Mouse (Mus musculus): ENCODE data around the gene Znrf2. TPM values are rescaled to one million over a fixed set of nuclear protein-coding genes. Genes with fewer than 3 reads are reported as not detected.
A peak's percentile ranks its signal among the peaks of the same experiment; 100 is the strongest.
"Not testable (repeated sequence)": the region's sequence is repeated elsewhere in the genome, so short reads cannot be mapped to it uniquely, and the experiment has no call there.

The Znrf2 gene
- polyA plus RNA-seq, 1 experiment from 2014 or later, result 3.4 TPM

DNA sequence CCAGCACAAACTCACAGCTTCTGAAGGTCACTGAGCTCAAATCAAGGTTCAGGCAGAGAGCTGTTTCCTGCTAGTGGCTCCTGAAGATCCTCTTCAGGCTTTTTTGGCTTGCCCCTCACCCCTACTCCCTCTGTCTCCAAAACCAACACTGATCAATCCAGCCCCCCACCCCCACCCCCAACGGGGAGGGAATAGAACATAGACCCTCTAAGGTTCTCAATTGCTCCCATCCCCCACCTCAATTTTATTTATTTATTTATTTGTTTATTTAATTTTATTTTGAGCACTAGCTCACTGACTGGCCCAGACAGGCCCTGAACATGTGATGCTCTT lies 6.4 kb upstream of the Znrf2 start:
- Histone ChIP-seq H3K4me2 (replicated peaks) (no peak overlapping the region), H3K27ac (no peak overlapping the region), H3K4me3 (no peak overlapping the region), H3K9me3 (no peaks in the 10 kb centered on the region), H3K9ac (no peak overlapping the region), H3K36me3 (no peaks in the 10 kb centered on the region), H3K4me1 (no peaks in the 10 kb centered on the region), H3K27me3 (no peaks in the 10 kb centered on the region)
- no peak for ATAC-seq (ENCODE audit: insufficient number of reproducible peaks, insufficient read depth, low FRiP score, low TSS enrichment)
- WGBS, result 76% methylated on average over 1 of the region's 1 CpGs

GRCm38 (mm10) chr6:54811546-54812250 lies 5.0 kb upstream of the Znrf2 start:
- Histone ChIP-seq H3K9me3 (no peaks in the 10 kb centered on the region), H3K27ac (no peak overlapping the region), H3K4me2 (replicated peaks) (no peak overlapping the region), H3K36me3 (no peaks in the 10 kb centered on the region), H3K4me3 (no peak overlapping the region), H3K4me1 (no peaks in the 10 kb centered on the region), H3K27me3 (no peaks in the 10 kb centered on the region), H3K9ac (no peak overlapping the region)
- WGBS, result 82% methylated on average over 11 of the region's 11 CpGs
- ATAC-seq (ENCODE audit: insufficient number of reproducible peaks, insufficient read depth, low FRiP score, low TSS enrichment), result no peak

DNA sequence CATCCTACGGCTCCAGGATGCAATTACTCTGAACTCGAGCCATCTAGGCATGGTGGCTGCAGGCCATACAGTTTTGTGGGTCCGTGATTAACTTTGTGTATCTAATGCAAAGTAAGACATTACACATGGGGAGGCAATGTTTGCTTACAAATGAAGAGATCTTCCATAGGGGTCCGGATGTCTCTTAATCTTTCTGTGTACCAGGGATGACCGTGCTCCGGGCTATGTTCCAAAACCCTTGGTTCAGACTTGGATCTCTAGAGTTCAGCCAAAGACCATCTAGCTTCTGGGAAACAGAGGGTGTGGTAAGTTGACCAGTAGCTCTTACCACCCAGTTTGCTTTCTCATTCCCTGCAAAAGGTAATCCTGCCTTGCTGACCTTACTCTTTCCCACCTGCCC lies 4.4 kb upstream of the Znrf2 start:
- no peak overlapping the region for H3K4me2 ChIP-seq (replicated peaks)
- ATAC-seq (ENCODE audit: insufficient number of reproducible peaks, insufficient read depth, low FRiP score, low TSS enrichment), result no peak
- H3K4me1 ChIP-seq, result no peaks in the 10 kb centered on the region
- H3K9me3 ChIP-seq, result no peaks in the 10 kb centered on the region
- 87% methylated on average over 6 of the region's 6 CpGs for WGBS
- H3K4me3 ChIP-seq, result no peak overlapping the region
- H3K9ac ChIP-seq, result no peak overlapping the region
- no peak overlapping the region for H3K27ac ChIP-seq
- H3K36me3 ChIP-seq, result no peaks in the 10 kb centered on the region
- H3K27me3 ChIP-seq, result no peaks in the 10 kb centered on the region

GRCm38 (mm10) chr6:54815428-54816130 lies 1.1 kb upstream of the Znrf2 start:
- no peak overlapping the region for H3K9ac ChIP-seq
- ATAC-seq (ENCODE audit: insufficient number of reproducible peaks, insufficient read depth, low FRiP score, low TSS enrichment), result no peak
- H3K27ac ChIP-seq, result no peak overlapping the region
- no peaks in the 10 kb centered on the region for H3K36me3 ChIP-seq
- 82% methylated on average over 9 of the region's 9 CpGs for whole genome bisulfite sequencing
- no peaks in the 10 kb centered on the region for H3K9me3 ChIP-seq
- peaks cover 19% of the 10 kb centered on the region for H3K4me1 ChIP-seq
- no peak overlapping the region; the same call in 1 of the 2 replicates for H3K4me2 ChIP-seq (replicated peaks)
- H3K27me3 ChIP-seq, result no peaks in the 10 kb centered on the region
- H3K4me3 ChIP-seq, result no peak overlapping the region

- H3K27me3 ChIP-seq, result no peaks in the 10 kb centered on the region
- ATAC-seq (ENCODE audit: insufficient number of reproducible peaks, insufficient read depth, low FRiP score, low TSS enrichment), result peak; percentile 30
- H3K36me3 ChIP-seq, result no peaks in the 10 kb centered on the region
- peak overlapping the region; percentile 69 for H3K4me2 ChIP-seq (replicated peaks)
- H3K27ac ChIP-seq, result peak overlapping the region; percentile 97
- H3K9ac ChIP-seq, result peak overlapping the region; percentile 92
- H3K9me3 ChIP-seq, result no peaks in the 10 kb centered on the region
- H3K4me1 ChIP-seq, result peaks cover 19% of the 10 kb centered on the region
- 1% methylated on average over 39 of the region's 39 CpGs for WGBS
- H3K4me3 ChIP-seq, result peak overlapping the region; percentile 76
Observed at GRCm38 (mm10) chr6:54817266-54817767, 601 bp downstream of the Znrf2 start.

- Histone ChIP-seq H3K27me3 (no peaks in the 10 kb centered on the region), H3K27ac (no peak overlapping the region), H3K4me1 (peaks cover 19% of the 10 kb centered on the region), H3K4me2 (replicated peaks) (peak overlapping the region; percentile 69), H3K9me3 (no peaks in the 10 kb centered on the region), H3K9ac (no peak overlapping the region), H3K36me3 (no peaks in the 10 kb centered on the region), H3K4me3 (peak overlapping the region; percentile 76)
- no peak for ATAC-seq (ENCODE audit: insufficient number of reproducible peaks, insufficient read depth, low FRiP score, low TSS enrichment)
- 49% methylated on average over 2 of the region's 2 CpGs for whole genome bisulfite sequencing
Observed at GRCm38 (mm10) chr6:54818389-54818788, 1.7 kb downstream of the Znrf2 start.

DNA sequence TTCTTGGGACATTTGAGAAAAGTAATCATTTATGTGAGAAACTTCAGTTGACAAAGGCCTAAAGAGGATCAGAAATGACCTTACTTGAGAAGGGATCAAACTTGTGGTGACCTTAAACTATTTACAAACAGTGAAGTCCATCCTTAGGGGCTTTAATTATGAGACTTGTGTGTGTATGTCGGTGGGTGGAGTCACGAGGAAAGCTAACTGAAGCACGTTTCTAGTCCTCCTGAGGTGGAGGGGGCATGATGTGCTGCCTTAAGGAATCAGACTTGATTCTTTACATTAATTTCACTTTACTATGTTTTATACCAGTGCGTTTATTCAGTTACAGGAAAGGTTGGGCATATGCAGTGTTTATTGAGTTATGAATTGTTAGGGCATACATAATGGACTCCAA lies 2.6 kb downstream of the Znrf2 start:
- H3K9me3 ChIP-seq, result no peaks in the 10 kb centered on the region
- WGBS, result 25% methylated on average over 4 of the region's 4 CpGs
- ATAC-seq (ENCODE audit: insufficient number of reproducible peaks, insufficient read depth, low FRiP score, low TSS enrichment), result no peak
- no peak overlapping the region for H3K9ac ChIP-seq
- H3K27me3 ChIP-seq, result no peaks in the 10 kb centered on the region
- no peak overlapping the region for H3K4me3 ChIP-seq
- peaks cover 19% of the 10 kb centered on the region for H3K4me1 ChIP-seq
- no peaks in the 10 kb centered on the region for H3K36me3 ChIP-seq
- no peak overlapping the region for H3K27ac ChIP-seq
- peak overlapping the region; percentile 21; the same call in 1 of the 2 replicates for H3K4me2 ChIP-seq (replicated peaks)

- WGBS, result 38% methylated on average over 3 of the region's 3 CpGs
- Histone ChIP-seq H3K4me2 (replicated peaks) (no peak overlapping the region), H3K27me3 (no peaks in the 10 kb centered on the region), H3K27ac (no peak overlapping the region), H3K9me3 (no peaks in the 10 kb centered on the region), H3K9ac (no peak overlapping the region), H3K36me3 (no peaks in the 10 kb centered on the region), H3K4me1 (peaks cover 19% of the 10 kb centered on the region), H3K4me3 (no peak overlapping the region)
- ATAC-seq (ENCODE audit: insufficient number of reproducible peaks, insufficient read depth, low FRiP score, low TSS enrichment), result no peak
Observed at GRCm38 (mm10) chr6:54819746-54820145, 3.0 kb downstream of the Znrf2 start.

- Histone ChIP-seq H3K9me3 (no peaks in the 10 kb centered on the region), H3K36me3 (no peaks in the 10 kb centered on the region), H3K4me1 (peaks cover 19% of the 10 kb centered on the region), H3K4me3 (no peak overlapping the region), H3K4me2 (replicated peaks) (no peak overlapping the region), H3K27me3 (no peaks in the 10 kb centered on the region), H3K27ac (no peak overlapping the region), H3K9ac (no peak overlapping the region)
- 62% methylated on average over 4 of the region's 4 CpGs for WGBS
- no peak for ATAC-seq (ENCODE audit: insufficient number of reproducible peaks, insufficient read depth, low FRiP score, low TSS enrichment)
Observed at GRCm38 (mm10) chr6:54822348-54822747, 5.6 kb downstream of the Znrf2 start.

DNA sequence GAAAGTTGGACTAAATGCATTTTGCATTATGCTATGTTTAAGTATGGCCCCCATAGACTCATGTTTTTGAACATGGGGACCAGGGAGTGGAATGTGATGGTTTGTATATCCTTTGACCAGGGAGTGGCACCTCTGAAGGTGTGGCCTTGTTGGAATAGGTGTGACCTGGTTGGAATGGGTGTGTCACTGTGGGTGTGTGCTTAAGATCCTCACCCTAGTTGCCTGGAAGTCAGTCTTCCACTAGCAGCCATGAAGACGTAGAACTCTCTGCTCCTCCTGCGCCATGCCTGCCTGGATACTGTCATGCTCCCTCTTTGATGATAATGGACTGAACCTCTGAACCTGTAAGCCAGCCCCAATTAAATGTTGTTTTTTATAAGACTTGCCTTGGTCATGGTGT lies 7.8 kb downstream of the Znrf2 start:
- H3K27ac ChIP-seq; ATAC-seq (ENCODE audit: insufficient number of reproducible peaks, insufficient read depth, low FRiP score, low TSS enrichment); H3K9ac ChIP-seq; H3K36me3 ChIP-seq; H3K4me1 ChIP-seq; H3K4me2 ChIP-seq (replicated peaks); H3K9me3 ChIP-seq; H3K27me3 ChIP-seq; H3K4me3 ChIP-seq: not testable (repeated sequence)
- WGBS, result 82% methylated on average over 2 of the region's 2 CpGs

GRCm38 (mm10) chr6:54827481-54827880 lies 10.8 kb downstream of the Znrf2 start:
- no peak for ATAC-seq (ENCODE audit: insufficient number of reproducible peaks, insufficient read depth, low FRiP score, low TSS enrichment)
- WGBS, result 75% methylated on average over 5 of the region's 5 CpGs

GRCm38 (mm10) chr6:54828274-54828673 lies 11.6 kb downstream of the Znrf2 start:
- ATAC-seq (ENCODE audit: insufficient number of reproducible peaks, insufficient read depth, low FRiP score, low TSS enrichment), result no peak
- H3K27me3 ChIP-seq, result no peaks in the 10 kb centered on the region
- no peak overlapping the region for H3K4me2 ChIP-seq (replicated peaks)
- no peak overlapping the region for H3K27ac ChIP-seq
- H3K36me3 ChIP-seq, result no peaks in the 10 kb centered on the region
- H3K9me3 ChIP-seq, result no peaks in the 10 kb centered on the region
- H3K9ac ChIP-seq, result no peak overlapping the region
- H3K4me1 ChIP-seq, result peaks cover 11% of the 10 kb centered on the region; the same call in 1 of the 2 replicates
- 96% methylated on average over 1 of the region's 1 CpGs for WGBS
- no peak overlapping the region for H3K4me3 ChIP-seq

More at GRCm38 (mm10) chr6:54827481-54827880, 10.8 kb downstream of the Znrf2 start:
- Histone ChIP-seq H3K27me3 (no peaks in the 10 kb centered on the region), H3K9me3 (no peaks in the 10 kb centered on the region), H3K4me1 (peaks cover 11% of the 10 kb centered on the region; the same call in 1 of the 2 replicates), H3K4me3 (no peak overlapping the region), H3K4me2 (replicated peaks) (no peak overlapping the region), H3K27ac (no peak overlapping the region), H3K9ac (no peak overlapping the region), H3K36me3 (no peaks in the 10 kb centered on the region)

All from embryonic facial prominence, embryonic 12.5 days (tissue).